Mouse (Mus musculus) cerebellum, adult 2 months (tissue): ENCODE results near the gene Rnf5.

Source experiments
- CTCF ChIP-seq: fragments of 200-500 bp; IDR thresholded peaks from 2 replicates; pipeline ENCODE4 v1.5.1; 2011; ENCODE audit warnings: low read depth, mild to moderate bottlenecking, control low read depth, low read length, moderate library complexity, borderline replicate concordance; ENCODE audit not compliant: insufficient read depth
- POLR2A ChIP-seq: fragments of 200-500 bp; IDR thresholded peaks from 2 replicates; pipeline ENCODE4 v1.6.1; 2011; ENCODE audit warnings: low read length, control low read depth, borderline replicate concordance; ENCODE audit not compliant: insufficient read depth

GRCm38 (mm10) chr17:34559116-34559515, 44.4 kb downstream of the Rnf5 start:
- TF ChIP-seq CTCF, result no peak
- TF ChIP-seq POLR2A, result no peak
